Mouse (Mus musculus): ENCODE results near the gene Slc2a10.

DNA sequence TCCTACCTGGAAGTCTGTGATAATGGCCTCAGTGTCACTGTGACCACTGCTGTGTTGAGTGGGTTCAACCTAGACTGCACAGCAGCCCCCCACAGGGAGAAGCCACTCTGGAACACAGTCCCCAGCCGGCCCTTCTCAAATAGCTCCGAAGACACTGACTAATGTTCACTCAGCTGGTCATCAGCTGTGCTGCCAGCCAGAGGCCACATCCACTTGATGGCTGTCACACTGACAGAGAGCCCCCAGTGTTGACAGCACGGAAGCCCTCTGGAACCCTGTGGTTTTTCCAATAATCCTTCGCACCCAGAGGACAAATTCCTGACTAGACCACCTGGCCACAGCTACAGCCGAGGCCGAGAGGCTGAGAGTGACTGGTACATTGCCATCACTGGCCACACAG lies 30.2 kb downstream of the Slc2a10 start:
- TF ChIP-seq CTCF (IDR thresholded peaks at IDR 0.05; ENCODE audit: low read depth) (no peak), EP300 (IDR thresholded peaks at IDR 0.05; ENCODE audit: low read depth) (no peak)

Measured in liver, postnatal 0 days (tissue).